Mouse (Mus musculus) embryo, embryonic 11.5 days (tissue): ENCODE data around the gene Stk32c.
A peak's percentile ranks its signal among the peaks of the same experiment; 100 is the strongest.

Experiments used
- DNase-seq: peaks from one replicate; pipeline ENCODE4 v3.0.0-alpha.2; 2012; ENCODE audit warnings: low read depth, low spot score

The Stk32c gene

DNA sequence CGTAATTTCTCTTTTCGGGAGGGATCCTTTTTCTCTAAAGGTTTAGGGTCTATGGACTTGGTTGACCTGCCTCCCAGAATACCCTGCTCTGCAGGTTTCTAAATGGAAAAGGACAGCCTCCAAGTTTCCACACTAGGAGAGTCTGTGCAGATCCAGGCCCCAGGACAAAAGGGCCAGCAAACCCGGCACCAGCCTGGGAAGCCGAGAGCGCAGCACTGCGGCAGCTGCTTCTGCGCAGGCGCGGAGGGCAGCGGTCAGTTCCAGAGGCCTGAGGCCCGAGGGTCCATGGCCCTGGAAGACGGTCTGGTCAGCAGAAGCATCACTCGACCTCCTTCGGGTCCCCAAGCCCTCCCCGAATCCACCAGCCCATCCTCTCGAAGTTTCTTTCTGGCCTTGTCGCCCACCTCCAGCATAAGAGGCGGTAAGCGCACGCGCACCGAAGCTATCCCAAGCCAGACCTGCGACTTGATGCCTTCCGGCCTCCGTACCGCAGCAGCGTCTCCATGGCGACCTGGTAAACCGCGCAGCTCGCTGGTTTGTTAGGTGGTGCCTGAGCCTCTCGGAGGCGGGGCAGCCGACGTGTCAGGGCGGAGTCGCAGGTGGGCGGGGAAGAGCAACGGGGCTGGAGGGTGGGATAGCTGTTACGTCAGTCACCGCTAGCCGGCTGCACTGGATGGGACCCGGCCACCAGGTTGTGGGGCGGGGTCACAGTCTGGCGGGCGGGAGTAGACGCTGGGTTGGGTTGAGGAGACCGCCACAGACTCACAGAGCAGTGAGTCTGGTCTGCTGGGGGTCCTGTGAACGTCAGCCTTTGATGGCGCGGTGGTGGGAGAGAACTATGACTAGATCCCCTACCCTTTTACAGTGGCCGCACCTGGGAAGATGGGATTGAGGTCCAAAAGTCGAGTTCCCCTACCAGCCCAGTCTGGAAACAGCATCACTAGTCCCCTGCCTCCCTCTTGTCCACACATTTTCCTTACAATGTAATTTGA is at the start of gene Stk32c, which contains the start of gene Lrrc27:
Stk32c (minus strand) TSS at position 554 of the 992 bp plus-strand sequence.
Lrrc27 (plus strand) TSS at position 235 of the 992 bp plus-strand sequence.
- peak; percentile 99 for DNase-seq

- DNase-seq = no peak
These were observed 44.8 kb upstream of the Stk32c start for GRCm38 (mm10) chr7:139257752-139258542.

DNA sequence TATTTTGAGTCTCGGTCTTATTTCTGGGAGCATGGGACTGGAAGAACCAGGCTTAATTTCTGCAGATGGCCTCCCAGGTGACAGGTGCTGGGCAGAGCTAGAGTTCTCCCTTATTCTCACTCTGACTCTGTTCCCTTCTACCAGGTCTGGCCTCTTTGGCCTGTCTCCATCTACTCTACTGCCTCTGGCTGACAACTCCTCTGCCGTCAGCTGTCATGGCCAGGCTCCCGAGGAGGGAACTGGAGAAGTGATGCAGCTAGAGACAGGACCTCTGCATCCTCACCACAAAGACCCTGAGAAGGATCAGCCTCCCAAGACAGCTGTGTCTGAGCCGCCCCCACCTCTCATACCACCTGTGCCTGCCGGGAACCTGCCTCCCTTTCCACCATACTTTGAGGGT is 41.5 kb upstream of the Stk32c start:
- no peak for DNase-seq

DNA sequence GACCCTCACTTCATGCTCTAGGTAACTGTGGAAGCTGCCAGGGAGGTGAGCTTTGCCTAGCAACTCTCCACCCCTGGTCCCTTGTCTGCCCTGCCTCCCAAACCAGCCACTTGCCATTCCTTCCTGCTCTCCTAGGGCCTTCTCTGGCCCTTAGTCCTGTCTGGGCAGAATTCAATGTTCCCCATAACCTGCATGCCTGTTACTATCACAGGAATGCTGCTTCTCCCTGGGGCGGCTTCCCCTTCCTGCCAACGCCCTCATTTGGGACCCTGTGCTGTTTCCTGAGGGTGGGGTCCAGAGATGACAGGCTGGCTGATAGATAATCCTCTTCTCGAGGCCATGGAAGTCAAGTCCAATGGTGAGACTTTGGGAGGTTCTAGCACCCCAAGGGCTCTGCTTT is 40.4 kb upstream of the Stk32c start:
- DNase-seq = no peak

DNA sequence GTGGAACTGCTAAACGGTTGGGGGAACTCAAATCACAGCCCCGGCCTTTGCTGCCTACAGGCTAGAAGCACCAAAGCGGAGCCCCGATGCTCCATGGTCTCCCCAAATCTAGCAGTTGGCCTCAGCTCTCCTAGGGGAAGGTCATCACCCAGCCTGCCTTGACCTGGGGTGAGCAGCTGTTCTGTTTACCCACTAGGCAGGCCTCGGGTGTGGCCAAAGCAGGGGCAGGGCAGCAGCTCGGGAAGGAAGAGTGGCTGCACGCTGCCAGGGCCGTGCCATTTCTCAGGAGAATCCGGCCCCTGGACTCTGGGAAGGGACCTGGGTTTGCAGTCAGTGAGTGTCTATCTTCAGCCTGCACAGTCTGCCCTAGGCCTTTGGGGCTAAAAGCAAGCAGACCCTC is 39.9 kb upstream of the Stk32c start:
- no peak for DNase-seq

- DNase-seq = no peak
These were observed 39.5 kb upstream of the Stk32c start for GRCm38 (mm10) chr7:139252566-139252965.

DNA sequence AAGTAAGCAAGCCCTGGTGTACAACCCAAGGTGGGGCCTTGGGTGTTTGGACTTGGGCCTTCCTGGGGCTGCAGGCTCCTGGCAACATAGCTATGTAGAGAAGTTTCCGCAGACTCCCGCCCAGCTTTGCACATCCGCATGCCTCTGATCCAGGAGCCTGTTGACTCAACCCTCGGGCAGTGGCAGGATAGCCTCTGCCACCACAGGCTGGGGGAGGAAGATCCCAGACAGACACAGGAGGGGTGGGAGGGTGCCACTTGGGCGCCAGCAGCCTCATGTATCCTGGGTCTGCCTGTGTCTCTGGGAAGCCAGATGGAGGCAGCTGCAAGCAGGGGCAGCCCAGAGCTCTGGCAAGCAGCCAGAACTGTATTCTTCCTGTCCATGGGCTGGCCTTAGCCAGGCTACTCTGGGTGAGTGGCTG is 38.8 kb upstream of the Stk32c start:
- DNase-seq = no peak

GRCm38 (mm10) chr7:139249406-139250210 is 36.5 kb upstream of the Stk32c start:
- no peak for DNase-seq

DNA sequence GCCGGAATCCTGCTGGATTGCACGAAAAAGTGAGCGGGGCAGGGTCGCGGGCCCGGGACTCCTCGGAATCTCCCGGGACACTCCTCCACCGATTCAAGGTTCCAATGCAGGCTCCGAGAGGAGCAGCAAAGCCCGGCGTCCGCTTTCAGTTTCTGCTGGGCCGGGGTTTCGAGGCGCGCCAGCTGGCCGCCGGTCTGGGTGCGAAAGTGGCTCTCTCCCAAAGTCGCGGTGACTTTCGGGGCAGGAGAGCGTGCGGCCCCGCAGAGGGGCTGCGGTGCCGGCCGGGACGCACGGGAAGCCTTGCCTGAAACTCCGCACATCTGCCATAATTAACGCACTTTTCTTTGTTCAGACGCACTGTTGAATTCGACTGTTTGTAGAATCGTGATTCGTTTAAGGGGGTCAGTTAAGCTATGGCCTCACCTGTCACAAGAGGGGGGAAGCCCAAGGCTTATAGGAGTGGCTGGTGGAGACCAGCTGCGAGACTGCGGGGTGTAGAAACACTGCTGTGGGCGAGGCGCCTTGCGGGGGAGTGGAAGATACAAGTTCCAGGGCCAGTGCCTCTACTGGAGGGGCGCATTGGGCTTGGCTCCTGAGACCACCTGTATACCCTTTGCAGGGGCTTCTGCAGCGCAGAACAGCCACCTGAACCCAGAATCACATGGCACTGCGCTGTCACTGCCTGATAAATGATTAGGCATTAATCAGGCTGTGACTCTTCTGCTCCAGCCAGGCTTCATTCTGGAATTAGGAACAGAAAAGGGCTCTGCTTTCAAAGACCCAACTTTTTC is 35.7 kb upstream of the Stk32c start:
- DNase-seq = no peak

- DNase-seq = peak; percentile 44
These were observed 34.9 kb upstream of the Stk32c start, which contains the start of gene Pwwp2b for GRCm38 (mm10) chr7:139247881-139248614. Pwwp2b (plus strand) TSS chr7:139248482.

- DNase-seq = peak; percentile 26
These were observed 34.1 kb upstream of the Stk32c start for GRCm38 (mm10) chr7:139246931-139247880.

GRCm38 (mm10) chr7:139246086-139246485 is 33.0 kb upstream of the Stk32c start:
- DNase-seq = no peak

- DNase-seq = no peak
These were observed 26.3 kb upstream of the Stk32c start for GRCm38 (mm10) chr7:139239432-139239831.

DNA sequence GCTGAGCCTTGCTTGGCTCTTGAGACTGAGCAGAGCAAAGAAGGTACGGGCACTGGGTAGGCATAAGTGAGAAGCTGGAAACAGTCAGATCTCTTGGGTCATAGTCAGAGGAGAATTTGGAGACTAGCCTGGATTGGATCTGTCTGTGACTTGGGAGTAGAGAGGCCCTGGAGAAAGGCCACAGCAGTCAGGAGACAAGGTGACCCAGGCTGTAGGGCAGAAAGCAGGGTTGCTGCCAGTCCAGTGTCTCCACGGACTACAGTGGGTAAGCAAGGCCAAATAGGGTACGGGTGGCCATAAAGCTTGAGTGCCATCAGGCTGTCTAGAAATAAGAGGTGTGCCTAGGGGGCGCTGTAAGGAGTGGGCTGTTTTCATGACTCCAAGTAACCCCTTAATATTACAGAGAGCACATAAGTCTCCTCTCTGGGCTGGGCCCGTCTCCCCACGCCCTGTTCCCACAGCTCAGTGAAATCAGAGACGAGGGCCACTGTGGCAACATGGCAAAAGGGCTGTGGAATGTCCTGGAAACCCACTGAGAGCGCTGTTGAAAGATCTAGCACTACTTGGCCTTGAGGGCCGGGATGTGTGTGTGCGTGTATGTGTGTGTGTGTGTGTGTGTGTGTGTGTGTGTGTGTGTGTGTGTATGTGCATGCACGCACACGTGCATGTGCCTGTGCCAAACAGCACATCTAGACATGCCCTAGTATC is 22.7 kb upstream of the Stk32c start:
- no peak for DNase-seq

DNA sequence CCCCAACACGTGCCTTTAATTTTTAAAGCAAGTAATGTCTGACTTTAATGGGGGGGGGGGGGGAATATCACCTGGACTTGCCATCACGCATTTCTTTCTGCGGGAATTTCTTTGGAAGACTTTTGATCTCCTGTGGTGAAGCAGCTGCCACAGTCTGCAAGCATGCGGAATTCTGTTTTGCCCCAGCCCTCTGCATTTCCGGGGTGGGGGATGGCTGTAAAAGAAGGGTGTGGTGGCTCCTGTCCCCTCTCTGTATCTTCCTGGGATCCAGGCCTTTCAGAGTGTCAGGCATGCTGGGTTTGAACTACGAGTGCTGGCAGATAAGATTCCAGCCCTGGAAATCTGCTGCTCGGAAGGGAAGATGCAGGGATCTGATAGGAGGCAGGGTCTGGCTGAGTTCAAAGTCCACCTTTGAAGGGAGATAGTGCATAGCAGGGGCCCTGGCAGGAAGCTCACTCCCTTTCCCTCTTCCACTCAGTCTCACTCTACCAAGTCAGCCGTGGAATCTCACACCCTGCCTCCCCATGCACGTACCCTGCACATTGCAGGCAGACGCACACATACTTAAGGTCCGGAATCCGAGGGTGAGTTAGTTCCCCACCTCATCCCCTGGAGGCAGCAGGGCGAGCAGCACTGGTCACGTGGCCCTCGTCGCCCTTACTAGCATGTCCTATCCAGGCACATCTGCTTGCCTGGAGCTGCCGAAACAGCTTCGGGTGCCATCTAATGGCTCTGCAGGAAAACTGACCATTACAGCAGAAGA is 21.5 kb upstream of the Stk32c start:
- DNase-seq = no peak

- DNase-seq = peak; percentile 78
These were observed 20.6 kb upstream of the Stk32c start for GRCm38 (mm10) chr7:139233714-139234113.

GRCm38 (mm10) chr7:139230241-139230640 is 17.1 kb upstream of the Stk32c start:
- no peak for DNase-seq
